Mouse (Mus musculus) cerebellum, adult 2 months (tissue): ENCODE measurements at regions not wholly inside any gene's neighbourhood (a gene's known extent, or its start where the extent isn't known, plus 50 kb on each side); places are given as distances from the start of the nearest gene placed in this dataset.

Source experiments
- CTCF ChIP-seq: fragments of 200-500 bp; IDR thresholded peaks from 2 replicates; pipeline ENCODE4 v1.5.1; 2011; ENCODE audit warnings: low read depth, mild to moderate bottlenecking, control low read depth, low read length, moderate library complexity, borderline replicate concordance; ENCODE audit not compliant: insufficient read depth
- POLR2A ChIP-seq: fragments of 200-500 bp; IDR thresholded peaks from 2 replicates; pipeline ENCODE4 v1.6.1; 2011; ENCODE audit warnings: low read length, control low read depth, borderline replicate concordance; ENCODE audit not compliant: insufficient read depth

DNA sequence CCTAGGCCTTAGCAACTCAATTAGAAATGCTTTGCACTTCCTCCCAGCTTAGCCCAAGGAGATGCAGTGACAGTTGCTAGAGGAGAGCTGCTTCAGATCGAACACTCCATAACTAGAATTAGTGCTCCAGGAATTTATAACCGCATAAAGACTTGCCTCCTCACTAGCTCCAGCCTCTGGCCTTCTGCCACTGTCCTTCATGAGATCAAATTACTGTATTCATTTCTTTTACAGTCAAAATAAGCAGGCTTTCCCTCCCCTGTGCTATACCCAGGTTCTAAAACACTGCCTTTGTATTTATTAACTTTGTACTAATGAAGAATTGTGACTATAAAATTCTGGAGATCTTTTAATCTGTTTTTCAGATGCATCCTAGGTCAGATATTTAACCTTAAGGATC lies 104.8 kb upstream of the Olfr275 start:
- TF ChIP-seq POLR2A: no peak
- no peak for TF ChIP-seq CTCF
